Mouse (Mus musculus): Measurements from ENCODE around the gene Uqcc2.

The Uqcc2 gene

DNA sequence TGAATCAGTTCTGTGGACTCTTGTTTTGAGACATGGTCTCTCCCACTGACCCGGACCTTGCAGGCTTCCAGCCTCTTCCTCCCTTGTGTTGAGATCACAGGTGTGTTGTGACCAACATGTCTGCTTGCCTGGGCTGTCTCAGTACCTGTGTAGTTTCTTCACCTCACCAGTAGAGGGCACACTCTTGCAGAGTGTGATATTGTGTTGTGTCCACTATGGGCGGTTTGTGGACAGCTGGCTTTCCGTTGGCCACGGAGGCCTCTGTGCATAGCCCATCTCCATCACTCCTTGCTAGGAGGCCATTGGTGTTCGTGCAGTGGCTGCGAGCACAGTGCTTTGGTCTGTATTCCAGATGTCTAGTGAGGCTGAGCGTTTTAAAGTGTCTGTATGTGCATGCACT is 56.6 kb downstream of the Uqcc2 start:
- DNase-seq (ENCODE audit: low read depth, low spot score) = no peak

- DNase-seq (ENCODE audit: low read depth, low spot score) = no peak
Observed at GRCm38 (mm10) chr17:27074849-27075745, 58.6 kb downstream of the Uqcc2 start.

DNA sequence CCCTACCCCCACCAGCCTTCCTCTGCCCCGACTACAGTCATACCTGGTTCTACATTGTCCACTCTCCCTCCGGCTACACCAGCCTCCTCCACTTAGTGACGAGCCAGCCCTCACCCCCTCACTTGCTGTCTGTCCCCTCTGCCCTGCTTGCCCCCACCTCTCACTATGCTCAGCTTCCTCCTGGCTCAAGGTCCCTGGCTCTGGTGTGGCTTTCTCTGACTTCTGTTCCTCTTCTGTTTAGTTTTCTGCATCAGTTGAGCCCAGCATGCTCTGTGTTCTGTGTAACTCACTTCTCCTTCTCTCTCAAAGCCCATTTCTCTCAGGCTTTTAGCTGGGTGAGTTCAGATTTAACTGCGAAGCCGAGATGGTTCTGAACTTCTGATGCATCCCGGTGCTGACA is 59.5 kb downstream of the Uqcc2 start:
- no peak for DNase-seq (ENCODE audit: low read depth, low spot score)

DNA sequence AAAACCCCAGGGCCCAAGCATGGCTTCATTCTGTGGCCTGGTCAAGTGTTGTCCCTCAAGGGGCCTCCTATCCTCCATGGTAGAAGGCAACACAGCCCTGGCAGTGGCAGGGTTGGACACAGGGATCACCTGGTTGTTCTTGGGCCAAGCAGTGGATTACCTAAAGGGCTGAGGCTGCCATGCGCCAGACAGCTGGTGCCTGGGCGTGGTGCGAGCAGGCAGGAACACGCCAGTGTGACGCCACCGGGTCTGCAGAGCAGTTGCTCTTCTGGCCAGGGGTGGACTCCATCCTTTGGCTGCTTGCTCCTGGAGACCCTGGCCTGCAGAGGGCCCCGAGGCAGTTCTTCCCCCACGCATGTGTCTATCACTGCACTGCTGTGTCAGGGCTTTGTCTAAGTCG is 59.9 kb downstream of the Uqcc2 start:
- DNase-seq (ENCODE audit: low read depth, low spot score) = no peak

- no peak for DNase-seq (ENCODE audit: low read depth, low spot score)
Observed at GRCm38 (mm10) chr17:27073126-27073525, 60.6 kb downstream of the Uqcc2 start.

Data from retina, postnatal 7 days (tissue).